Mouse (Mus musculus) embryonic facial prominence, embryonic 15.5 days (tissue): ENCODE measurements around the gene Rgs2. TPM values are rescaled to one million over a fixed set of nuclear protein-coding genes. Genes with fewer than 3 reads are reported as not detected.

Experiments used
- ATAC-seq: fragments of 200-750 bp; cut with Nextera tagmentation; 2 replicates; pipeline ENCODE4 v1.8.0; 2017; ENCODE audit warnings: low read depth, moderate TSS enrichment; ENCODE audit not compliant: insufficient number of reproducible peaks, low FRiP score, low TSS enrichment
- H3K27ac ChIP-seq: fragments of 300-500 bp; sonication (generic); replicated peaks from 2 replicates; pipeline ENCODE4 v1.5.1; 2015; ENCODE audit warnings: mild to moderate bottlenecking, inconsistent platforms
- H3K27me3 ChIP-seq: fragments of 300-500 bp; sonication (generic); 2 replicates; pipeline ENCODE4 v1.6.1; 2015; ENCODE audit warnings: inconsistent platforms
- H3K36me3 ChIP-seq: fragments of 300-500 bp; sonication (generic); 2 replicates; pipeline ENCODE4 v1.6.1; 2015; ENCODE audit warnings: mild to moderate bottlenecking, inconsistent platforms
- H3K4me1 ChIP-seq: fragments of 300-500 bp; sonication (generic); 2 replicates; pipeline ENCODE4 v1.6.1; 2015; ENCODE audit warnings: inconsistent platforms
- H3K4me2 ChIP-seq: fragments of 300-500 bp; sonication (generic); replicated peaks from 2 replicates; pipeline ENCODE4 v1.6.1; 2015; ENCODE audit warnings: mild to moderate bottlenecking, inconsistent platforms
- H3K4me3 ChIP-seq: fragments of 300-500 bp; sonication (generic); replicated peaks from 2 replicates; pipeline ENCODE4 v1.5.1; 2015; ENCODE audit warnings: mild to moderate bottlenecking, inconsistent platforms
- H3K9ac ChIP-seq: fragments of 300-500 bp; sonication (generic); 2 replicates; pipeline ENCODE4 v1.6.1; 2015; ENCODE audit warnings: inconsistent platforms
- H3K9me3 ChIP-seq: fragments of 300-500 bp; sonication (generic); replicated peaks from 2 replicates; pipeline ENCODE4 v1.6.1; 2016; ENCODE audit warnings: inconsistent platforms
- WGBS: fragments of 180-500 bp; shearing (Covaris S2); methylation state at CpG from one replicate; pipeline ENCODE4 v1.1.7; 2015; 5-methylcytosine and 5-hydroxymethylcytosine counted together
- polyA plus RNA-seq: library from polyadenylated mRNA; unstranded; fragments of >200 nt; fragmentation: Nextera tagmentation; extraction: Ambion mirVana; gene quantifications from 2 replicates; pipeline ENCODE4 v1.2.1, GENCODE M21; 2015

The Rgs2 gene
- polyA plus RNA-seq, 1 experiment from 2014 or later = 78.8 TPM

DNA sequence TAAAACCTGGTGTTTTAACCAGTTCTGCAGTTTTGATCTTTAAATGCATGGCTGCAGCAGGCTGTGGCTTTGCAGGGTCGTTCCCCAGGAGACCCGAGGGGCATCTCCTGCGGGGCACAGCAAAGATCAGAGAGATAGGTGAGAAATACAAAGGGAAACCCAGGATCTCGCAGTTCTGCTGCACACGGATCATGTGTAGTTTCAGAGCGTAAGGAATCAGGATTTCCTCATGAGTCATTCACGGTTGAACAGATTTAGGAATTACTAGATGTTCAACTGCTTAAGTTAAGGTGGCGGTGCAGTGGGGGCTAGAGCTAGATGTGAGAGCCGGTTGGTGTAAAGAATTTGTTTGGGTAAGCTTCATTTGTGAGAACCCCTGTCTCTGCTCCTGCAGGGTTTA, 780 bp upstream of the Rgs2 start:
- WGBS = 3% methylated on average over 9 of the region's 9 CpGs
- Histone ChIP-seq H3K27ac (peak overlapping the region; percentile 84), H3K9ac (peak overlapping the region; percentile 42), H3K4me2 (peak overlapping the region; percentile 84), H3K27me3 (no peaks in the 10 kb centered on the region), H3K4me1 (peaks cover 16% of the 10 kb centered on the region), H3K36me3 (peaks cover 6% of the 10 kb centered on the region; the same call in 1 of the 2 replicates), H3K4me3 (peak overlapping the region; percentile 69), H3K9me3 (no peaks in the 10 kb centered on the region)
- no peak for ATAC-seq

DNA sequence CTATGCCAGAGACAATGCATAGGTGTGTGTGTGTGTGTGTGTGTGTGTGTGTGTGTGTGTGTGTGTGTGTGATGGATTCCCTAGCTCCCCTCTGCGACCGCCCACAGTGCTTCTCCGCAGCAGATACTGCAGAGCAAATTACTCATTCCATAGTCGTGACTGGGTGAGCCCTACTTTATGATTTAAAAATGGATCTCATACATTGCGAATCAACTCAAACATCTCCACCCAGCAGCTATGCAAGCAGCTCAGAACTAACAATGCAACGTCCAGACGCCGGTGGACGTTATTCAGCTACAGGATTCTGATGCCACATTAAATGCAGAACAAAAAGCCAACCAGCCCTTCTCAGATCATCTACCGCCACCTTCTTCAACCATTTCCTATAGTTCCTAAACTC, 545 bp downstream of the Rgs2 start:
- Histone ChIP-seq H3K27ac (peak overlapping the region; percentile 78; the same call in 1 of the 2 replicates), H3K27me3 (no peaks in the 10 kb centered on the region), H3K9ac (peak overlapping the region; percentile 68), H3K4me2 (peak overlapping the region; percentile 84), H3K4me3 (peak overlapping the region; percentile 69), H3K36me3 (peaks cover 6% of the 10 kb centered on the region; the same call in 1 of the 2 replicates), H3K4me1 (peaks cover 16% of the 10 kb centered on the region), H3K9me3 (no peaks in the 10 kb centered on the region)
- no peak for ATAC-seq
- 2% methylated on average over 10 of the region's 10 CpGs for WGBS

DNA sequence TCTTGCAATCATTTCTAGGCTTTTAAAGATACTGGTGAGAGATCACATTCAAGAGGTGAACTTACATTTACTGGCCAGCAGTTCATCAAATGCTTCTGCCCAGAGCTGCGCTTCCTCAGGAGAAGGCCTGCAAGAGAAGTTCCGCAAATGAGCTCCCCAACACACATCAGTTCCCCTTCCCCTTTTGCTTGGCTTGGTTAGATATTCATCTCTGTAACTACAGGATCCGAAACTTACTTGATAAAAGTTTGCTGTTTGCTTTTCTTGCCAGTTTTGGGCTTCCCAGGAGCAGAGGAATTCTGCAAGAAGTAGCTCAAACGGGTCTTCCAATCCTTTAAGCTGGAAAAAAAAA, 1.3 kb downstream of the Rgs2 start:
- Histone ChIP-seq H3K4me1 (peaks cover 16% of the 10 kb centered on the region), H3K4me3 (peak overlapping the region; percentile 69), H3K27ac (no peak overlapping the region), H3K9me3 (no peaks in the 10 kb centered on the region), H3K36me3 (peaks cover 6% of the 10 kb centered on the region; the same call in 1 of the 2 replicates), H3K27me3 (no peaks in the 10 kb centered on the region), H3K4me2 (peak overlapping the region; percentile 84), H3K9ac (no peak overlapping the region)
- no peak for ATAC-seq
- WGBS = 55% methylated on average over 4 of the region's 4 CpGs

DNA sequence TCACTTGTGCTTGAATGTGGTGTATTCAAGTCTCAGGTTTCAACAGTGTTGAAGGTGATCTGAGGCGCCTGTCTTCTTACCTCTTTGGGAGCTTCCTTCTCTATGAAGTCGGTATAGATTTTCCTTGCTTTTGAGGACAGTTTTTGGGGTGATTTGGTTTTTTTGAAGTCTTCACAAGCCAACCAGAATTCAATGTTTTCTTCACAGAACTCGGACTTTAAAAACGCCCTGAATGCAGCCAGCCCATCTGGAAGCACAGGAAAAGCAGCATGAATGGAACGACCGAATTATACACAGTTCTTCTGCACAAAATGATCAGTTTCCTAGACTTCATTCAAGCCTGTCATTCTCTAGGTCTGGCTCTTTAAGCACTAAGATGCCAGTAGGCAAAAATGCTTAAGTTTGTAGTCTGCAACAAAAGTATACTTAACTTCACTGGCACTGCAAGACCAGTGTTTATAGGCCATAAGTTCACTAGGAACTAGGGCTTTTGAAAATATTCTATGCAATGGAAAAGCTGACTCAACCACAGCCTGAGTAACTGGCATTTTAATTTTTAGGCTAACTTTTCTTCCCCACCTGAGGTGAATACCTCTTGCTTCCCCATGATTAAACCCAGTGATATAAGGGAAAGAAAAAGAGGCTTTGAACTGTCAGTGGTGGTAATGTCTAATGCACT, 1.8 kb downstream of the Rgs2 start:
- ATAC-seq = no peak
- Histone ChIP-seq H3K27me3 (no peaks in the 10 kb centered on the region), H3K4me2 (peak overlapping the region; percentile 84), H3K4me1 (peaks cover 16% of the 10 kb centered on the region), H3K9ac (no peak overlapping the region), H3K27ac (no peak overlapping the region), H3K4me3 (peak overlapping the region; percentile 69), H3K36me3 (peaks cover 6% of the 10 kb centered on the region; the same call in 1 of the 2 replicates), H3K9me3 (no peaks in the 10 kb centered on the region)
- WGBS = 73% methylated on average over 6 of the region's 6 CpGs

DNA sequence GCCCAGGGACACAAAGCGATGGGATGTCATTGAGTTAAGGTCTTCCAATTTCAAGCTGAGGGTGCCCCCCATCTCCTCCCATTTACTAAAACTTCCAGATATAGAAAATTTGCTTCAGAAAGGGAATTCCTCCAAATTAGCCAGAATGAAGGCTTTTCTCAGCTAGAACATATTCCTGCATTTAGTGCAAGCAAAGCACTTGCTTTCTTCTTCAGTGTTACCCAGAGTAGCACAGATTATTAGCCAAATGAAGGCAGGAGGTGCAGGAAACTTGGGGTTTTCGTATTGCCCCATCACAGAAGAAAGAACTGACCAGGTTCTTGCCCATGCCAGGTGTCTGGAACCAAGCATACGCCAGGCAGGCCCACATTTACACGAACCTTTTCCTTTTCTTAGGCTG, 3.7 kb downstream of the Rgs2 start:
- WGBS = 91% methylated on average over 4 of the region's 4 CpGs
- peaks cover 6% of the 10 kb centered on the region; the same call in 1 of the 2 replicates for H3K36me3 ChIP-seq
- no peak overlapping the region for H3K27ac ChIP-seq
- no peak for ATAC-seq
- H3K4me2 ChIP-seq = no peak overlapping the region
- no peaks in the 10 kb centered on the region for H3K9me3 ChIP-seq
- no peak overlapping the region for H3K4me3 ChIP-seq
- no peaks in the 10 kb centered on the region for H3K27me3 ChIP-seq
- H3K4me1 ChIP-seq = peaks cover 16% of the 10 kb centered on the region
- H3K9ac ChIP-seq = no peak overlapping the region

DNA sequence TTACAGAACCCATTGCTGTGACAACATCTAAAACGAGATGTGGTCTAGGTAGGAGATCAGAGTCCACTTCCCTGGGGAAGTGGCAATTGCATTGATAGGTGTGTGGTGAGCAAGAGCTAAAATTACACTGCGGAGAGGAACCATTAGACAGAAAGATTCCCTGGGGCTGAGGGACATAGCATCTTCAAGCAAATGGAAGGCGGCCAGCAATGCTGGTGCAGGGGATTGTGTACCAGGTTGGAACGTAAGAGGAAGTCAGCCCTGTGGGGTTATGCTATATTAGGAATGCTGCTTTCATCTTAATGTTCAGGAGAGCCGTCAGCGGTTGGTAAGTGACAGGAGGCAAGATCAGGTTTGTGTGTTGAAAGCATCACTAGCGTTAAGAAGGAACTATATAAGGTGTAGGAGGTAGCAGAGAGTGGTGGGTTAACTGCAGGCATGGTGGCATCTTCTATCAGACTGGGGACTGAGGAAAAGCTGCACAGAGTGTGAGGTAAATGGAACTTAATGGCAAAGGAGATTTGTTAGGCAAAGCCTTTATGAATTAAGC, 4.5 kb downstream of the Rgs2 start:
- 50% methylated on average over 7 of the region's 7 CpGs for WGBS
- no peak overlapping the region for H3K4me3 ChIP-seq
- H3K27ac ChIP-seq = no peak overlapping the region
- no peak overlapping the region for H3K4me2 ChIP-seq
- no peak for ATAC-seq
- no peaks in the 10 kb centered on the region for H3K27me3 ChIP-seq
- H3K4me1 ChIP-seq = peaks cover 10% of the 10 kb centered on the region
- no peaks in the 10 kb centered on the region for H3K9me3 ChIP-seq
- H3K9ac ChIP-seq = no peak overlapping the region
- peaks cover 6% of the 10 kb centered on the region; the same call in 1 of the 2 replicates for H3K36me3 ChIP-seq

DNA sequence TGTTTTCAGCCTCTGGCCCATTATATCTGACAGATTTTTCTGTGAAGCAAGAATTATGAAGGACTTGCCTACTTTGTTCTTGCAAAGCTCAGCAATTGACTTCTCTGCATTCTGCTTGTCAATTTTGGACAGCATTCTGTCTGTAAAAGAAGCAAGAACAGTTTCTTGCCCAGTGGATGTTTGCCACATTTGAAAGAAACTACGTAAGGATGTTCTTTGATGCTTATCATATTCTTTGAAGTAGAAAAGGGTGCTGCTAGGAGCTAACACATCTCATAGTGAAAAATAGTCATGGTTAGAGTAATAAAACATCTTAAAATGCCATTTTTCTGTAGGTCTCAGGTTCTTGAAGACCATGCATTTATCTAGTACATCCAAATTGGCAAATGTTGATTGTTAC, 10.9 kb downstream of the Rgs2 start:
- Histone ChIP-seq H3K9ac (no peak overlapping the region), H3K9me3 (no peaks in the 10 kb centered on the region), H3K4me1 (no peaks in the 10 kb centered on the region), H3K4me3 (no peak overlapping the region), H3K4me2 (no peak overlapping the region), H3K36me3 (no peaks in the 10 kb centered on the region), H3K27ac (no peak overlapping the region), H3K27me3 (no peaks in the 10 kb centered on the region)
- no peak for ATAC-seq
- WGBS = 67% methylated on average over 1 of the region's 1 CpGs

DNA sequence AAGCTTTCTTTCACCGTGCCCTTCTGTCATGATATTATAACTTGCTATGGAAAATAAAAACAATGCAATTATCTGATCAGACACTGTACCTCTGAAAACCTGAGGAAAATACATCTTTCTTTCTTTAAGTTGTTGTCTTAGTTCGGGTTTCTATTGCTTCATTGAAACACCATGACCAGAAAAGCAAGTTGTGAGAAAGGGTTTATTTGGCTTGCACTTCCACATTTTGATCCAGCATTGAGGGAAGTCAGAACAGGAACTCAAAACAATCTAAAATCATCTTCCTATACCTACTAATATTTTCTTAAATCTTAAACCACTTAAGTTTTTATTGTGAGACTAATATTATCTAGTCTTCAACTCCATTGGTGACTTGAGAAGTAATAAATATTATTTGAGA, 11.4 kb downstream of the Rgs2 start:
- Histone ChIP-seq H3K27me3 (no peaks in the 10 kb centered on the region), H3K4me1 (no peaks in the 10 kb centered on the region), H3K9me3 (no peaks in the 10 kb centered on the region), H3K36me3 (no peaks in the 10 kb centered on the region), H3K4me2 (no peak overlapping the region), H3K9ac (no peak overlapping the region), H3K27ac (no peak overlapping the region), H3K4me3 (no peak overlapping the region)
- ATAC-seq = no peak
- WGBS = 73% methylated on average over 2 of the region's 2 CpGs

DNA sequence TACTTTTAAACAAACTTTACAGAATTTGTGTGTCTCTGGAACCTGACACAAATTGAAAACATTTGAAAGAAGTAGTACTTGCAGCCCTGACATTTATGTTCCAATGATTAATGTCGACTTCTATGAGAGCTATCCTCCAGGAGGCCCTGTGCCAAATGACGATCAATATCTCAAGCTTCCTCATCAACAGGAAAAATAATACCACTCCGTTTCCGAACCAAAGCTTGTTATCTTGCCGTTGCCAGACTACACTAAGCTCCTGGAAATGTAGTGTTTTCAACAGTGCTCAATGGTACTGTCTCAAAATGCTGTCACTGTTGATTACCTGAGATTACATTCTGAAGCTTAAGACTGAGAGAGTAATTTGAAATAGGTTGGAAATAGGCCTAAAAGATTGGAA, 13.7 kb downstream of the Rgs2 start:
- no peaks in the 10 kb centered on the region for H3K27me3 ChIP-seq

DNA sequence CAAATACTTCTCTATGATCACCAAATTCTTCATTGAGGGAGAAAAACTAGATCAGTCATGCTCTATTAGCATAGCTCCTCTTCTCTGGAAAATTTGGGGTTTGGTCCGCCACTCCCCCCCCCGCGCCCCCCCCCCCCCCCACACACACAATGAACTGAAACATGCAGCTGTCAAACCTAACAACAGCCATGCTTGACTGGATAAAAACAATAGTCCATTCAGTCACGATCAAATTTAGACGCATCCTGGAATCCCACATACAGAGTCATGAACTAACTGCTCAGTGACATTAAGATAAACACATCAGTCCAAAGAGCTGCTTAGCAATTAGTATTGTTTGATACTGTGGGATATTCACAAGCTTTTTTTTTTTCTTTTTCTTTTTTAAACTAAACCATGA, 14.2 kb downstream of the Rgs2 start:
- 24% methylated on average over 5 of the region's 5 CpGs for WGBS
- no peak overlapping the region for H3K9ac ChIP-seq
- no peak overlapping the region for H3K4me2 ChIP-seq
- H3K9me3 ChIP-seq = no peaks in the 10 kb centered on the region
- no peaks in the 10 kb centered on the region for H3K4me1 ChIP-seq
- H3K4me3 ChIP-seq = no peak overlapping the region
- H3K27ac ChIP-seq = no peak overlapping the region
- no peaks in the 10 kb centered on the region for H3K27me3 ChIP-seq
- H3K36me3 ChIP-seq = no peaks in the 10 kb centered on the region
- ATAC-seq = no peak

More for the DNA sequence above, 13.7 kb downstream of the Rgs2 start:
- WGBS = 31% methylated on average over 5 of the region's 5 CpGs
- Histone ChIP-seq H3K4me2 (no peak overlapping the region), H3K4me3 (no peak overlapping the region), H3K27ac (no peak overlapping the region), H3K9me3 (no peaks in the 10 kb centered on the region), H3K36me3 (no peaks in the 10 kb centered on the region), H3K9ac (no peak overlapping the region), H3K4me1 (no peaks in the 10 kb centered on the region)
- ATAC-seq = no peak

DNA sequence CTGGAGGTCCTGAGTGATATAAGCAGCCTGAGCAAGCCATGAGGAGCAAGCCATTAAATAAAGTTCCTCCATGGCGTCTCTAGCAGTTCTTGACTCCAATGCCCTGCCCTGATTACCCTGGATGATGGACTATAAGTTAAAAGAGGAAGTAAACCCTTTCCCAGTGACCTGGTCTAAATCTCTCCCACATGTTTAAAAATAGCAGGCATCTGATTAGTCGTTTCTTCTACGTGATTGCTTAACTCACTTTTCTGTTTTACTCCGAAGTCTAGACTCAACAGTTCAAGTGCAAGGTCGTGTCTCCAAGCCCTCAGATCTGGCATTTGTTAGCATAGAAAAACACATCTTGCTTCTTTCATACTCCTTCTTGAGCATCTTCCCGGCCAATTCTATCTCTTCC, 15.2 kb downstream of the Rgs2 start:
- no peaks in the 10 kb centered on the region for H3K36me3 ChIP-seq
- no peak overlapping the region for H3K4me3 ChIP-seq
- no peak overlapping the region for H3K9ac ChIP-seq
- H3K9me3 ChIP-seq = no peaks in the 10 kb centered on the region
- no peak overlapping the region for H3K27ac ChIP-seq
- no peak for ATAC-seq
- WGBS = 40% methylated on average over 6 of the region's 6 CpGs
- H3K4me1 ChIP-seq = no peaks in the 10 kb centered on the region
- no peak overlapping the region for H3K4me2 ChIP-seq
- no peaks in the 10 kb centered on the region for H3K27me3 ChIP-seq
